Mouse (Mus musculus): ENCODE results near the gene Nphp4. TPM values are rescaled to one million over a fixed set of nuclear protein-coding genes. Genes with fewer than 3 reads are reported as not detected.

The Nphp4 gene
- total and polyA plus RNA-seq, 2 experiments from 2014 or later = 3.9 to 8.7 TPM

- H3K27me3 ChIP-seq (ENCODE audit: insufficient read depth, low read length) = no peaks in the 10 kb centered on the region
- WGBS = 46% methylated on average over 15 of the region's 15 CpGs
- H3K9me3 ChIP-seq (ENCODE audit: low read length) = no peaks in the 10 kb centered on the region
- TF ChIP-seq CTCF (IDR thresholded peaks at IDR 0.05; ENCODE audit: low read depth) = peak; percentile 83
- H3K36me3 ChIP-seq (ENCODE audit: insufficient read depth, low read length) = 0 out of 2 replicates have a peak, but pooled peaks cover 3% of the 10 kb centered on the region
- H3K4me3 ChIP-seq (ENCODE audit: low read length) = no peak overlapping the region
- 0 out of 2 replicates have a peak, but pooled peaks cover 5% of the 10 kb centered on the region for H3K4me1 ChIP-seq (ENCODE audit: insufficient read depth, low read length)
- ATAC-seq (peak; percentile 44), DNase-seq (ENCODE audit: low spot score) (peak; percentile 82)
- H3K9ac ChIP-seq (replicated peaks; ENCODE audit: low read length) = no peak overlapping the region
- no peak overlapping the region for H3K27ac ChIP-seq
- H3K4me2 ChIP-seq (ENCODE audit: low read depth, low read length) = no peak overlapping the region
These were observed 14.9 kb downstream of the Nphp4 start for GRCm38 (mm10) chr4:152491250-152491899.

- ATAC-seq = no peak
- H3K4me1 ChIP-seq (ENCODE audit: insufficient read depth, low read length) = 0 out of 2 replicates have a peak, but pooled peaks cover 5% of the 10 kb centered on the region
- no peak overlapping the region for H3K4me3 ChIP-seq (ENCODE audit: low read length)
- 0 out of 2 replicates have a peak overlapping the region, but pooled peaks have one; percentile 24 for H3K9ac ChIP-seq (replicated peaks; ENCODE audit: low read length)
- H3K27ac ChIP-seq = peak overlapping the region; percentile 41; the same call in 1 of the 2 replicates
- H3K4me2 ChIP-seq (ENCODE audit: low read depth, low read length) = peak overlapping the region; percentile 21; the same call in 1 of the 2 replicates
- WGBS = 18% methylated on average over 20 of the region's 20 CpGs
- peaks cover 14% of the 10 kb centered on the region; the same call in 1 of the 2 replicates for H3K36me3 ChIP-seq (ENCODE audit: insufficient read depth, low read length)
- TF ChIP-seq CTCF (IDR thresholded peaks at IDR 0.05; ENCODE audit: low read depth) = no peak
- no peaks in the 10 kb centered on the region for H3K9me3 ChIP-seq (ENCODE audit: low read length)
- H3K27me3 ChIP-seq (ENCODE audit: insufficient read depth, low read length) = no peaks in the 10 kb centered on the region
- DNase-seq (ENCODE audit: low spot score) = peak; percentile 40
These were observed 17.9 kb downstream of the Nphp4 start for GRCm38 (mm10) chr4:152494360-152494879.

- TF ChIP-seq CTCF (IDR thresholded peaks at IDR 0.05; ENCODE audit: low read depth) = no peak
- H3K9ac ChIP-seq (replicated peaks; ENCODE audit: low read length) = no peak overlapping the region
- no peak overlapping the region for H3K4me3 ChIP-seq (ENCODE audit: low read length)
- 27% methylated on average over 18 of the region's 18 CpGs for WGBS
- no peak overlapping the region for H3K4me2 ChIP-seq (ENCODE audit: low read depth, low read length)
- no peaks in the 10 kb centered on the region for H3K27me3 ChIP-seq (ENCODE audit: insufficient read depth, low read length)
- no peak overlapping the region for H3K27ac ChIP-seq
- DNase-seq (ENCODE audit: low spot score) (peak; percentile 55), ATAC-seq (peak; percentile 43; the same call in 1 of the 2 replicates)
- no peaks in the 10 kb centered on the region for H3K36me3 ChIP-seq (ENCODE audit: insufficient read depth, low read length)
- no peaks in the 10 kb centered on the region for H3K4me1 ChIP-seq (ENCODE audit: insufficient read depth, low read length)
- H3K9me3 ChIP-seq (ENCODE audit: low read length) = no peaks in the 10 kb centered on the region
These were observed 35.9 kb downstream of the Nphp4 start for GRCm38 (mm10) chr4:152512221-152512925.

- DNase-seq (ENCODE audit: low spot score) (no peak), ATAC-seq (no peak)
- WGBS = 75% methylated on average over 7 of the region's 7 CpGs
- TF ChIP-seq CTCF (IDR thresholded peaks at IDR 0.05; ENCODE audit: low read depth) = no peak
- Histone ChIP-seq H3K4me2 (ENCODE audit: low read depth, low read length) (no peak overlapping the region), H3K27ac (no peak overlapping the region), H3K9me3 (ENCODE audit: low read length) (no peaks in the 10 kb centered on the region), H3K4me3 (ENCODE audit: low read length) (no peak overlapping the region), H3K27me3 (ENCODE audit: insufficient read depth, low read length) (no peaks in the 10 kb centered on the region), H3K9ac (replicated peaks; ENCODE audit: low read length) (no peak overlapping the region), H3K4me1 (ENCODE audit: insufficient read depth, low read length) (no peaks in the 10 kb centered on the region), H3K36me3 (ENCODE audit: insufficient read depth, low read length) (no peaks in the 10 kb centered on the region; the same call in 1 of the 2 replicates)
These were observed 38.4 kb downstream of the Nphp4 start for GRCm38 (mm10) chr4:152514884-152515283.

- WGBS = 84% methylated on average over 10 of the region's 10 CpGs
- no peaks in the 10 kb centered on the region for H3K27me3 ChIP-seq (ENCODE audit: insufficient read depth, low read length)
- no peaks in the 10 kb centered on the region for H3K9me3 ChIP-seq (ENCODE audit: low read length)
- no peak overlapping the region for H3K4me3 ChIP-seq (ENCODE audit: low read length)
- H3K36me3 ChIP-seq (ENCODE audit: insufficient read depth, low read length) = no peaks in the 10 kb centered on the region; the same call in 1 of the 2 replicates
- no peak overlapping the region for H3K27ac ChIP-seq
- no peak overlapping the region for H3K4me2 ChIP-seq (ENCODE audit: low read depth, low read length)
- H3K9ac ChIP-seq (replicated peaks; ENCODE audit: low read length) = no peak overlapping the region
- no peak for TF ChIP-seq CTCF (IDR thresholded peaks at IDR 0.05; ENCODE audit: low read depth)
- H3K4me1 ChIP-seq (ENCODE audit: insufficient read depth, low read length) = no peaks in the 10 kb centered on the region
- no peak for ATAC-seq
- DNase-seq (ENCODE audit: low spot score) = no peak
These were observed 42.6 kb downstream of the Nphp4 start for GRCm38 (mm10) chr4:152519106-152519505.

- no peak overlapping the region for H3K27ac ChIP-seq
- peak; percentile 96 for TF ChIP-seq CTCF (IDR thresholded peaks at IDR 0.05; ENCODE audit: low read depth)
- no peak overlapping the region for H3K4me2 ChIP-seq (ENCODE audit: low read depth, low read length)
- DNase-seq (ENCODE audit: low spot score) (peak; percentile 90), ATAC-seq (peak; percentile 55; the same call in 1 of the 2 replicates)
- no peaks in the 10 kb centered on the region for H3K9me3 ChIP-seq (ENCODE audit: low read length)
- H3K9ac ChIP-seq (replicated peaks; ENCODE audit: low read length) = no peak overlapping the region
- H3K4me1 ChIP-seq (ENCODE audit: insufficient read depth, low read length) = no peaks in the 10 kb centered on the region
- no peak overlapping the region for H3K4me3 ChIP-seq (ENCODE audit: low read length)
- no peaks in the 10 kb centered on the region; the same call in 1 of the 2 replicates for H3K36me3 ChIP-seq (ENCODE audit: insufficient read depth, low read length)
- H3K27me3 ChIP-seq (ENCODE audit: insufficient read depth, low read length) = no peaks in the 10 kb centered on the region
- WGBS = 32% methylated on average over 6 of the region's 6 CpGs
These were observed 43.6 kb downstream of the Nphp4 start for GRCm38 (mm10) chr4:152520083-152520482.
